Mouse (Mus musculus) macrophage (primary cell): ENCODE data around the gene Mrpl3. TPM values are rescaled to one million over a fixed set of nuclear protein-coding genes. Genes with fewer than 3 reads are reported as not detected.
"Not testable (repeated sequence)": the region's sequence is repeated elsewhere in the genome, so short reads cannot be mapped to it uniquely, and the experiment has no call there.

ENCODE experiments used
- H3K27ac ChIP-seq: fragments of 350-480 bp; formaldehyde crosslinking; 2 replicates; pipeline ENCODE4 v1.9.0; 2021
- H3K36me3 ChIP-seq: fragments of 350-480 bp; formaldehyde crosslinking; 2 replicates; pipeline ENCODE4 v1.9.0; 2021; ENCODE audit errors: inconsistent target
- H3K4me3 ChIP-seq: fragments of 350-480 bp; formaldehyde crosslinking; 2 replicates; pipeline ENCODE4 v1.9.0; 2021; ENCODE audit errors: inconsistent target
- H3K79me2 ChIP-seq: fragments of 350-480 bp; formaldehyde crosslinking; 2 replicates; pipeline ENCODE4 v1.9.0; 2021; ENCODE audit errors: inconsistent target
- WGBS: methylation state at CpG from one replicate; pipeline ENCODE4 v1.1.7; 2026; ENCODE audit warnings: inconsistent platforms; ENCODE audit not compliant: missing documents; 5-methylcytosine and 5-hydroxymethylcytosine counted together
- polyA plus RNA-seq: library from polyadenylated mRNA; stranded (reverse); fragments of 250-400 nt; gene quantifications from 3 replicates; pipeline ENCODE4 v1.2.4, GENCODE M21; 2018; ENCODE audit warnings: inconsistent platforms

The Mrpl3 gene
- polyA plus RNA-seq, 1 experiment from 2014 or later: 45.6 TPM

DNA sequence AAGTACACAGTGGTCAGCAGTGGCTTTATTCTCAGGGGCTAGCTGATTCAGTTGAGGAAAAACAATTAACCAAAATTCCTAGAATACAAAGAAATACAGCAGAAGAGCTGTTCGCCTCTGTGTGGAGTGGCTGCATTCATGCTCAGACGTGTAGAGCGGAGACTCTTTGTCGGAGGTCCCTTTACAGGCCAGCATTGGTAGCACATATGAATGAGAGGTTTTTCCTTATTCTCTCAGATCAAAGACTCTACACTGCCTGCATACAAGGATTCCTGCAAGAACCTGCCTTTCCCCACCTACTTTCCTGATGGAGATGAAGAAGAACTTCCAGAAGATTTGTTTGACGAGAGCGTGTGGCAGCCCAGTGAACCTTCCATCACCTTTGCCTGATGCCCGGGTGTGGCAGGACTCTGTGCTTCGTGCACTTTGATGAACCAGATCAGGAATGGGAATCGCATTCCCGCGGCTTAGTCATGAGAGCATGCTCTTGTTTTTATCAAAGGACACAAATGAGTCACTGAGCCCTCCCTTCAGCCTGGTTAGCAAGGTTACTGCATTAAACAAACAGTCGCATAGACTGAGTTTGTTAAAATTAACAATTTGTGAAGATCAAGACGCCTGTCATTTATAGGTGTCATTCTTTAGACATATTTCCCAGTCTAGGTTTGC lies 23.9 kb downstream of the Mrpl3 start:
- WGBS: 93% methylated on average over 13 of the region's 13 CpGs
- no peaks in the 10 kb centered on the region for H3K79me2 ChIP-seq
- no peak overlapping the region for H3K27ac ChIP-seq
- H3K4me3 ChIP-seq: no peak overlapping the region
- peaks cover 58% of the 10 kb centered on the region for H3K36me3 ChIP-seq

GRCm38 (mm10) chr9:105078460-105078859 lies 25.4 kb downstream of the Mrpl3 start:
- no peak overlapping the region for H3K27ac ChIP-seq
- no peak overlapping the region for H3K4me3 ChIP-seq
- H3K79me2 ChIP-seq: no peaks in the 10 kb centered on the region
- H3K36me3 ChIP-seq: peaks cover 42% of the 10 kb centered on the region
- WGBS: 95% methylated on average over 4 of the region's 4 CpGs

- 100% methylated on average over 3 of the region's 3 CpGs for WGBS
- no peaks in the 10 kb centered on the region for H3K79me2 ChIP-seq
- H3K4me3 ChIP-seq: no peak overlapping the region
- peaks cover 26% of the 10 kb centered on the region for H3K36me3 ChIP-seq
- H3K27ac ChIP-seq: no peak overlapping the region
Observed at GRCm38 (mm10) chr9:105080246-105080645, 27.2 kb downstream of the Mrpl3 start.

GRCm38 (mm10) chr9:105100807-105101570 lies 48.0 kb downstream of the Mrpl3 start:
- 35% methylated on average over 15 of the region's 15 CpGs for WGBS
- Histone ChIP-seq H3K4me3 (no peak overlapping the region), H3K79me2 (no peaks in the 10 kb centered on the region), H3K36me3 (no peaks in the 10 kb centered on the region), H3K27ac (no peak overlapping the region)

DNA sequence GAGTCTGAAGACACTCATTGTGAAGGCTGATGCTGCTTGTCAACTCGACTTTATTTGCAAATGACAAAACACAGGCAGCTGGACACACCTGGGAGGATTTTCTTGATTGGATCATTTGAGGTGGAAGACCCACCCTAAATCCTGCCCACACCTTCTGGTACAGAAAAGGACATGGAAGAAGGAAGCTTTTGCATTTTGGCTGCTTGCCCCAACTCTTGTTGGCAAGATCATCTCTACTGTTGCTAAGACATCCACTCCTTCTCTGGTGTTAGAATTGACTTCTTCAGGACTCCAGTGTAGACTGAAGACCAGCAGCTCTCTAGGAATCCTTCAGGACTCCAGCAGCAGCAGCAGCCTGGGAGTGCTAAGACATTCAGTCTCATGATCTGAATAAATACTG lies 48.9 kb downstream of the Mrpl3 start:
- no peak overlapping the region for H3K4me3 ChIP-seq
- no peaks in the 10 kb centered on the region for H3K79me2 ChIP-seq
- 82% methylated on average over 1 of the region's 1 CpGs for WGBS
- H3K36me3 ChIP-seq: no peaks in the 10 kb centered on the region
- H3K27ac ChIP-seq: no peak overlapping the region

- Histone ChIP-seq H3K79me2 (no peaks in the 10 kb centered on the region), H3K4me3 (no peak overlapping the region), H3K27ac (no peak overlapping the region), H3K36me3 (no peaks in the 10 kb centered on the region)
- WGBS: 93% methylated on average over 5 of the region's 5 CpGs
Observed at GRCm38 (mm10) chr9:105103893-105104292, 50.9 kb downstream of the Mrpl3 start.

GRCm38 (mm10) chr9:105125206-105125605 lies 72.2 kb downstream of the Mrpl3 start:
- WGBS: 100% methylated on average over 3 of the region's 3 CpGs
- not testable (repeated sequence) for H3K27ac ChIP-seq

More at GRCm38 (mm10) chr9:105125206-105125605, 72.2 kb downstream of the Mrpl3 start:
- H3K79me2 ChIP-seq, H3K36me3 ChIP-seq, H3K4me3 ChIP-seq: not testable (repeated sequence)

Other genes starting within 250 kb of the Mrpl3 start
- 5.7 to 15.6 TPM (median 9.2 TPM) in 3 replicates for gene Nudt16, start 78.6 kb downstream of the Mrpl3 start, polyA plus RNA-seq
- gene 1700080E11Rik, start 91.9 kb downstream of the Mrpl3 start, polyA plus RNA-seq: not detected in 3 replicates